Mouse (Mus musculus) midbrain, embryonic 10.5 days (tissue): ENCODE results near the gene Enah. TPM values are rescaled to one million over a fixed set of nuclear protein-coding genes. Genes with fewer than 3 reads are reported as not detected.

Experiments
- DNase-seq: peaks from one replicate; pipeline ENCODE4 v3.0.0-alpha.2; 2017; ENCODE audit warnings: low spot score
- H3K27ac ChIP-seq: fragments of 300-500 bp; sonication (generic); replicated peaks from 2 replicates; pipeline ENCODE4 v1.5.1; 2016; ENCODE audit warnings: mild to moderate bottlenecking
- H3K27me3 ChIP-seq: fragments of 300-500 bp; sonication (generic); 2 replicates; pipeline ENCODE4 v1.6.1; 2016; ENCODE audit warnings: low read depth, mild to moderate bottlenecking; ENCODE audit not compliant: poor library complexity, severe bottlenecking
- H3K36me3 ChIP-seq: fragments of 300-500 bp; sonication (generic); 2 replicates; pipeline ENCODE4 v1.6.1; 2016; ENCODE audit warnings: mild to moderate bottlenecking, moderate library complexity
- H3K4me1 ChIP-seq: fragments of 300-500 bp; sonication (generic); 2 replicates; pipeline ENCODE4 v1.6.1; 2016
- H3K4me3 ChIP-seq: fragments of 300-500 bp; sonication (generic); 2 replicates; pipeline ENCODE4 v1.5.1; 2016; ENCODE audit warnings: mild to moderate bottlenecking, moderate library complexity
- H3K9me3 ChIP-seq: fragments of 300-500 bp; sonication (generic); replicated peaks from 2 replicates; pipeline ENCODE4 v1.6.1; 2016; ENCODE audit warnings: mild to moderate bottlenecking
- WGBS: fragments of 180-500 bp; shearing (Covaris S2); methylation state at CpG from one replicate; pipeline ENCODE4 v1.1.7; 2016; 5-methylcytosine and 5-hydroxymethylcytosine counted together
- polyA plus RNA-seq: library from polyadenylated mRNA; unstranded; fragments of >200 nt; fragmentation: Nextera tagmentation; extraction: Ambion mirVana; gene quantifications from 2 replicates; pipeline ENCODE4 v1.2.1, GENCODE M21; 2016

Enah gene
- polyA plus RNA-seq, 1 experiment from 2014 or later, result 23.2 TPM

- peaks cover 12% of the 10 kb centered on the region for H3K4me1 ChIP-seq
- no peak overlapping the region for H3K27ac ChIP-seq
- DNase-seq, result no peak
- no peak overlapping the region for H3K4me3 ChIP-seq
- H3K27me3 ChIP-seq, result no peaks in the 10 kb centered on the region
- whole genome bisulfite sequencing, result 91% methylated on average over 14 of the region's 14 CpGs
- H3K36me3 ChIP-seq, result peaks cover 45% of the 10 kb centered on the region
- 0 out of 2 replicates have a peak, but pooled peaks cover 3% of the 10 kb centered on the region for H3K9me3 ChIP-seq
Observed at GRCm38 (mm10) chr1:181980017-181980719, 39.6 kb downstream of the Enah start.

- no peak overlapping the region for H3K4me3 ChIP-seq
- WGBS, result 83% methylated on average over 3 of the region's 3 CpGs
- no peak overlapping the region for H3K27ac ChIP-seq
- peaks cover 27% of the 10 kb centered on the region for H3K4me1 ChIP-seq
- no peaks in the 10 kb centered on the region for H3K9me3 ChIP-seq
- no peak for DNase-seq
- H3K27me3 ChIP-seq, result no peaks in the 10 kb centered on the region
- peaks cover 15% of the 10 kb centered on the region; the same call in 1 of the 2 replicates for H3K36me3 ChIP-seq
Observed at GRCm38 (mm10) chr1:181975510-181975909, 44.3 kb downstream of the Enah start.

DNA sequence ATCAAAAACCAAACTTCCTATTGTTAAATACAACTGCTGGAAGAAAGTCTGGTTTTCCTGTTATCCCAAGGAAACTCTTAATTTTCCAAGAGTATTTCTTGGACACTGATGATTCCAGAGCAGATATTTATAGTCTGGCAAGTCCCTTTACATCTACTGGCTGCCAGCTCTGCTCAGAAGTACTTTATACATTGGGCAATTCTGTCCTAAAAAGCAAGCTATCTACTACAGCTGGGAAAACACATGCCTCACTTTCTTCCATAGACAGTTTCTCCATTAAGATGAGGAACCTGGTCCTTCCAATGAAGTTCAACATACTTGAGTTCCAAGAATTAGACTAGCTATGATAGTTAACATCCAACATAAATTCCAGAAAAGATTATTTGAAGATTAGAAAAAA, 44.9 kb downstream of the Enah start:
- Histone ChIP-seq H3K9me3 (no peaks in the 10 kb centered on the region), H3K4me3 (no peak overlapping the region), H3K27me3 (no peaks in the 10 kb centered on the region), H3K36me3 (peaks cover 12% of the 10 kb centered on the region; the same call in 1 of the 2 replicates), H3K4me1 (peaks cover 29% of the 10 kb centered on the region), H3K27ac (no peak overlapping the region)
- DNase-seq, result no peak

DNA sequence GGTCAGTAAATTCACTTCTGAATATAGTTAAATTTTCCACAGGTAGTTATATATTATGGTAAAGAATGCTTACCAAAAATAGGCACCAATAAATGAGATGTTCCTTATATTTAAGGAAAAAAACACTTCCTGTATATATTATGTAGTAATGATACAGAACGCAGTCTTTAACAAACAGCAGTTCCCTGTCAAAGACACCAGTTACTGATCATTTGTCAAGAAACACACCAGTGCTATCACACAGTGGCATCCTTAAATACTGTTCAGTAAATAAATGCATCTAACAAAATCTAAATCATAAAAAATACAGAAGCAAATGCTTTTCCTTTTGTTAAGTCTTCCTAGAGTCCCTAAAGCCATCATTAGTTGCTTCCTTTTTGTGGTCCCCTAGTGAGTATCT, 54.5 kb downstream of the Enah start:
- H3K27ac ChIP-seq, result no peak overlapping the region
- H3K36me3 ChIP-seq, result peaks cover 17% of the 10 kb centered on the region
- no peaks in the 10 kb centered on the region for H3K4me1 ChIP-seq
- no peak for DNase-seq
- no peaks in the 10 kb centered on the region for H3K27me3 ChIP-seq
- no peak overlapping the region for H3K4me3 ChIP-seq
- WGBS, result 98% methylated on average over 1 of the region's 1 CpGs
- H3K9me3 ChIP-seq, result no peaks in the 10 kb centered on the region

DNA sequence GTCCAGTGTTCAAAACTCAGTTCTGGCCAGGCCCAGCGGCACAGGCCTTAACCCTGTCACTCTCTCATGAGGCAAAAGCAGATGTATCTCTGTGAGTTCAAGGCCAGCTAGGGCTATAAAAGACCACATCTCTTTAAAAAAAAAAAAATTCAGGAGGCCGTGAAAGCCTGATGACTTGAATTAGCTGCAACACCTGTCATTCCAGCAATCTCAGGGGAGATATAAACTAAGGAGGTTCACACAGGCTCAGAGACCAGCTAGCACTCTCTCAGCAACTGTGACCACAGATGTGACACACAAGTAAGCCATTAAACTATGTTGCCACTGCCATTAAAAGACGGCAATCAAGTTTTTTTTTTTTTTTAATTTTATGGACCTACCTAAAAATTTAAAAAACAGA, 56.0 kb downstream of the Enah start:
- Histone ChIP-seq H3K27me3 (no peaks in the 10 kb centered on the region), H3K27ac (no peak overlapping the region), H3K36me3 (peaks cover 31% of the 10 kb centered on the region), H3K9me3 (no peaks in the 10 kb centered on the region), H3K4me3 (no peak overlapping the region), H3K4me1 (no peaks in the 10 kb centered on the region)
- DNase-seq, result no peak
- WGBS, result 92% methylated on average over 3 of the region's 3 CpGs

DNA sequence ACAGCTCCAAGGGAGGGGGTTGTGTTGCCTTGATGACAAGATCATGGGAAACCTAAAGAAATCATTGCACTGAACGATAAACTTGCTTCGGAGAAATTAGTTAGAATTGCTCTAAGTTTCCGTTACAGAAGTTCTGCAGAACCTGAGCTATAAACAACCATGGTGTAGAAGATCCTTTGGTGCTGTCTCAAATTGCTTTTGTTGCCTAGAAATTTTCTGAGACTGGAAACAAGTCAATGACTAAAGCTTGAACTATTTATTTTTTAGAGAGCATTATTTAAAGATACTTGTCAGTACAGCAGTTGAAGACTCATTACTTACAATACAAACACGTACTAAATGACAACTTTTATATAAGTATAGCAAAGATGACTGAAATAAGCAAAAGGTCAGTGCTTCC, 56.4 kb downstream of the Enah start:
- Histone ChIP-seq H3K4me3 (no peak overlapping the region), H3K27ac (no peak overlapping the region), H3K36me3 (peaks cover 35% of the 10 kb centered on the region), H3K27me3 (no peaks in the 10 kb centered on the region), H3K9me3 (no peaks in the 10 kb centered on the region), H3K4me1 (no peaks in the 10 kb centered on the region)
- no peak for DNase-seq
- 96% methylated on average over 4 of the region's 4 CpGs for WGBS

DNA sequence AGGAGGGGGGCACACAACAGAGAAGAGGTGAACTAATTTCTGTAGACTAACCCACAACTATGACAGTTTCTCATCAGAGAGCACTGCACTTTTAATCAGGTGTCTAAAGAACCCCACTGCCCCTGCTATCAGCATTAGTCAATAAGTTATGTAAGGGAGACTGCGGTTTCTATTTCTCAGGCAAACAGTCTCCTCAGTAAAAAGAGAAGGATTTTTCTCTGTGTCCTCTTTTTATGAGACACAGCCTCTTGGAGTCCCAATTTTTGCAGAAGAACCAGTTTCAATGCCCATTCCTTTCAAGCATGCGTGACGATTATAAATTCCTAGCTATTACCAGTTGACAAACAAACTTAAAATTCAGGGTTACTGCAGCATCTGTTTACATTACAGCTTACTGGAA, 59.4 kb downstream of the Enah start:
- Histone ChIP-seq H3K27me3 (no peaks in the 10 kb centered on the region), H3K9me3 (no peaks in the 10 kb centered on the region), H3K4me1 (no peaks in the 10 kb centered on the region), H3K27ac (no peak overlapping the region), H3K4me3 (no peak overlapping the region), H3K36me3 (peaks cover 64% of the 10 kb centered on the region)
- 89% methylated on average over 3 of the region's 3 CpGs for WGBS
- DNase-seq, result no peak

GRCm38 (mm10) chr1:181958392-181958791, 61.4 kb downstream of the Enah start:
- Histone ChIP-seq H3K9me3 (no peaks in the 10 kb centered on the region), H3K27ac (no peak overlapping the region), H3K4me1 (no peaks in the 10 kb centered on the region), H3K36me3 (peaks cover 73% of the 10 kb centered on the region), H3K27me3 (no peaks in the 10 kb centered on the region), H3K4me3 (no peak overlapping the region)
- no peak for DNase-seq
- WGBS, result 100% methylated on average over 1 of the region's 1 CpGs

DNA sequence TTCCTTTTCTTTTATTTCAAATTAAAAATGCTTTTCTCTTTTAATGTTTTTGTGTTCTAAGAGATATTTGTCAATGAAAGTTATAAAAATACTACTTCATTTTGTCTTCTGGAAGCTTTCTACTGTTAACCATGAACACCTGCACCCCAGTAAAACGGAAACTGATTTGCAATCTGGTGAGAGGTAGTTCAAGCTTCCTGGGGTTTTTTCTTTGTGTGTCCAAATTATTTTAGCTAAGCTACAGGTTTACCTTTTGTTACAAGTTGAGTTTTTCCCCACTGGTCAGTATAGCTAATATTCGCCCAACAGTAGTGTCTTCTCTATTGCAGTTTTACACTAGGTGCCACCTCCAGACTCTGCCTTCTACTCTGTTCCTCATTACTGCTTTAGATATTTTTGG, 62.1 kb downstream of the Enah start:
- no peak for DNase-seq
- Histone ChIP-seq H3K27ac (no peak overlapping the region), H3K4me3 (no peak overlapping the region), H3K9me3 (no peaks in the 10 kb centered on the region), H3K36me3 (peaks cover 75% of the 10 kb centered on the region), H3K4me1 (no peaks in the 10 kb centered on the region), H3K27me3 (no peaks in the 10 kb centered on the region)
- WGBS, result 97% methylated on average over 2 of the region's 2 CpGs

DNA sequence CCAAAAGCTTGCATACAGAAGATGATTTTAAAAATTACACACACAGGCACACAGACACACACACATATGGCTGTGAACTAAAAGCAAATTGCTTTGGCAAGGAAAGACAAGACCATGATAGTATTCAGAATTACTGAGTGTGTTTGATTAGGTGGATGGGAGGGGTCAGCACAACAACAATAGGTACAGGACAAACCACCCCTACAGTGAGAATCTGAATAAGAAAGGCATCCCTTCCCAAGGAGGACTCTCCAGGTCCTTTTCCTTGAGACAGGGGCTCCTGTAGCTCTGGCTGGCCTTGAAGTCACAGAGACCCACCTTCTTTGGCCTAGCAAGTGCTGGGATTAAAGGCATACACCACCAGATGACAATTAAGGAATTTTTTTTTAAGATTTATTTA, 66.2 kb downstream of the Enah start:
- Histone ChIP-seq H3K4me1 (no peaks in the 10 kb centered on the region), H3K4me3 (no peak overlapping the region), H3K27ac (no peak overlapping the region), H3K36me3 (peaks cover 61% of the 10 kb centered on the region), H3K9me3 (no peaks in the 10 kb centered on the region), H3K27me3 (no peaks in the 10 kb centered on the region)
- no peak for DNase-seq

DNA sequence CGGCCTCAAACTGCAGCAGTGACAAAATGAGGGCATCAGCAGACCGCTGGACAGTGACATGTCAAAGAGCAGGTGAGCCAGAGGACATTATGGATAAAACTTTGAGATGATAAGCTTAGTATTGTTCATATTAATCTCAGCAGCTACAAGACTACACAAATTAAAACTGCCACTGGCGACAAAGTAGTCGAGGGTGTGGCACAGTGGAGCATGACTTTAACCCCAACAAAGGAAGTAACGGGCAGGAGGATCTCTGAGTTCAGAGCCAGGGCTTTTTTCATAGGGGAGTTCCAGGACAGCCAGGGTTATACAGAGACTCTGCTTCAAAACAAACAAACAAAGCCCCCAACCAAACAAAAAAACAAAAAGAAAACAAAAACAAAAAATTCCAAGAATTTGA, 68.5 kb downstream of the Enah start:
- Histone ChIP-seq H3K9me3 (no peaks in the 10 kb centered on the region), H3K27me3 (no peaks in the 10 kb centered on the region), H3K4me3 (no peak overlapping the region), H3K27ac (no peak overlapping the region), H3K4me1 (no peaks in the 10 kb centered on the region), H3K36me3 (peaks cover 55% of the 10 kb centered on the region)
- no peak for DNase-seq
- WGBS, result 80% methylated on average over 5 of the region's 5 CpGs

DNA sequence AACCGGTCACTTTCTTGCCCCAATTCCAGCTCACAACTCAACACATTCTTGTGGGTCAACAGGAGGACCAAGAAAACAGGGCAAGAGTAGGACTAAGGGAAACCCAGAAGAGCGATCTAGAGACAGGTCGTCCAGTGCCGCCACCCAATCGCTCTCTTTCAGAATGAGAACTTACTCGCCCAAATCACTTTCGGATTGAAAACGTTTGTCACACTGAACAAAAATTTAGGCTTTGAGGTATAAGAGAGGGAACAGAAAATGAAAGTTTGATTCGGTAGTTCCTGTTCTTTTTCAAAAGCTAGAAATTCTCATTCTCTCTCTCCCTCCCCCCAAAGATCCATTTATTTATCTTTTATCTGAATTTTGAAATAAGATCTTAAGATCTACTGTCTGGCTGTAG, 69.1 kb downstream of the Enah start:
- Histone ChIP-seq H3K27me3 (no peaks in the 10 kb centered on the region), H3K4me3 (no peak overlapping the region), H3K9me3 (no peaks in the 10 kb centered on the region), H3K27ac (no peak overlapping the region), H3K4me1 (no peaks in the 10 kb centered on the region), H3K36me3 (peaks cover 55% of the 10 kb centered on the region)
- WGBS, result 96% methylated on average over 9 of the region's 9 CpGs
- DNase-seq, result no peak

DNA sequence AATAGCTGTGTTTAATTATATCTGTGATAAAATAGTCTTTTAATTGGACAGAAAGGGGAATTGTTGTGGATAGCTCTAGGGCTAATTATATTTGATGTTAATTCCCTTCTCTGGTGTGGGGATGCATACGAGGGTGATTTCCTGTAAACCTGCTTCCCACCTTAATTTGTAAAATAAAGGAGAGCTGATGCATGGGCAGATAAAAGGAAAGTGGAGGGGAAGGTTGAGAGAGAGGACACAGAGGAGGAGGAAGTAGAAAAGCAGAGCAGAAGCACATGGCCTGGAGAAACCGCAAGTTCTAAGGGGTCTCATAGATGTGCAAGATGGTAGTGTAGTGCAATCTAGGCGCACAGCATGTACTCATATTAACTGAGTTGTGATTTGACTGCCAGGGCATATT, 71.6 kb downstream of the Enah start:
- Histone ChIP-seq H3K9me3 (no peaks in the 10 kb centered on the region), H3K4me3 (no peak overlapping the region), H3K36me3 (peaks cover 55% of the 10 kb centered on the region), H3K27ac (no peak overlapping the region), H3K4me1 (no peaks in the 10 kb centered on the region), H3K27me3 (no peaks in the 10 kb centered on the region)
- DNase-seq, result no peak
- WGBS, result 97% methylated on average over 3 of the region's 3 CpGs

DNA sequence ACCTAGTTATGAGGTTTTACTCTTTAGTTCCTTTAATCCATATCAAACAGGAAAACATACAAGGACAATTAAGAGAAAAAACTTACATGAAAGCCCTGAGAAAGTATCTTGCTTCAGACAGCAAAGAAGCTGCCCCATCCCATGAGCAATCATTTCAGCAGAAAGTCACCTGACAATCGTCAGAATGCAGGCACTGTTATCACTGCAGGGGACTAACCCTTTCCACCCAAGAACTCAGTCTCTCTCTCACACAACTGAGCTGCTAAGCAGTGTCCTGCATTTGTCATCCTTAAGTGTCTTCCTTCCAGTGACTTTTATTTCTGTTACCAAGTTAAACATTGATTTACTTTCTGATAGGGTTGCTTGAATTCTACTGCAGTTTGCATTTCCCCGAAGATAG, 82.7 kb downstream of the Enah start:
- Histone ChIP-seq H3K36me3 (peaks cover 20% of the 10 kb centered on the region), H3K27me3 (no peaks in the 10 kb centered on the region), H3K9me3 (no peaks in the 10 kb centered on the region), H3K4me3 (no peak overlapping the region), H3K4me1 (no peaks in the 10 kb centered on the region), H3K27ac (no peak overlapping the region)
- DNase-seq, result no peak
- 78% methylated on average over 2 of the region's 2 CpGs for WGBS
